Mouse (Mus musculus) G1E (cell line): ENCODE results near the gene Nol10. TPM values are rescaled to one million over a fixed set of nuclear protein-coding genes. Genes with fewer than 3 reads are reported as not detected.

ENCODE experiments used
- ATAC-seq: 2 replicates; pipeline ENCODE4 v1.8.0; 2016; ENCODE audit warnings: mild to moderate bottlenecking; ENCODE audit not compliant: insufficient number of reproducible peaks, poor library complexity, low FRiP score, severe bottlenecking; ENCODE audit errors: extremely low read depth
- DNase-seq: peaks from one replicate; pipeline ENCODE4 v3.0.0; 2012; ENCODE audit warnings: low spot score
- H3K27me3 ChIP-seq: 2 replicates; pipeline ENCODE4 v1.6.1; 2012; ENCODE audit warnings: mild to moderate bottlenecking, low read length, inconsistent platforms; ENCODE audit not compliant: insufficient read depth
- H3K36me3 ChIP-seq: replicated peaks from 2 replicates; pipeline ENCODE3; 2012; ENCODE audit warnings: mild to moderate bottlenecking, inconsistent platforms
- H3K4me1 ChIP-seq: 2 replicates; pipeline ENCODE4 v1.6.1; 2012; ENCODE audit warnings: low read depth, low read length, inconsistent platforms, mixed read lengths; ENCODE audit not compliant: insufficient read depth
- H3K4me3 ChIP-seq: 2 replicates; pipeline ENCODE4 v1.5.1; 2012; ENCODE audit warnings: low read depth, mild to moderate bottlenecking, inconsistent platforms, low read length, moderate library complexity, mixed read lengths
- H3K9me3 ChIP-seq: replicated peaks from 2 replicates; pipeline ENCODE4 v1.6.1; 2012; ENCODE audit warnings: inconsistent platforms
- CTCF ChIP-seq: IDR thresholded peaks from 2 replicates; pipeline ENCODE4 v1.5.1; 2012; ENCODE audit warnings: low read depth, low read length, inconsistent platforms, mixed read lengths
- GATA1 ChIP-seq: IDR thresholded peaks from 2 replicates; pipeline ENCODE4 v1.6.1; 2012; ENCODE audit warnings: borderline replicate concordance, low read length, inconsistent platforms, mixed read lengths
- GATA2 ChIP-seq: IDR thresholded peaks from 2 replicates; pipeline ENCODE4 v1.6.1; 2012; ENCODE audit warnings: low read depth, low read length, inconsistent platforms, borderline replicate concordance
- POLR2AphosphoS5 ChIP-seq: IDR thresholded peaks from 2 replicates; pipeline ENCODE4 v1.6.1; 2012; ENCODE audit warnings: low read depth, low read length, inconsistent platforms; ENCODE audit not compliant: insufficient replicate concordance
- TAL1 ChIP-seq: conservative IDR thresholded peaks from 2 replicates; pipeline ENCODE4 v1.6.1; 2012; ENCODE audit warnings: low read depth, low read length, inconsistent platforms, mixed read lengths
- polyA plus RNA-seq: library from polyadenylated mRNA; stranded (reverse); fragments of >175 nt; gene quantifications from 2 replicates; pipeline ENCODE4 v1.2.3, GENCODE M21; 2012
- total RNA-seq, 2 experiments: library from RNA; stranded (forward) in 1 of 2; stranded (reverse) in 1 of 2; fragments of 200-1000 nt in 1 of 2; fragments of >200 nt in 1 of 2; fragmentation: Nextera tagmentation in 1 of 2; gene quantifications; 2 replicates each; pipeline ENCODE4 v1.2.3; 2014 to 2017

Nol10 gene
- total and polyA plus RNA-seq, 3 experiments = 10.2 to 25.7 (median 18.6) TPM

DNA sequence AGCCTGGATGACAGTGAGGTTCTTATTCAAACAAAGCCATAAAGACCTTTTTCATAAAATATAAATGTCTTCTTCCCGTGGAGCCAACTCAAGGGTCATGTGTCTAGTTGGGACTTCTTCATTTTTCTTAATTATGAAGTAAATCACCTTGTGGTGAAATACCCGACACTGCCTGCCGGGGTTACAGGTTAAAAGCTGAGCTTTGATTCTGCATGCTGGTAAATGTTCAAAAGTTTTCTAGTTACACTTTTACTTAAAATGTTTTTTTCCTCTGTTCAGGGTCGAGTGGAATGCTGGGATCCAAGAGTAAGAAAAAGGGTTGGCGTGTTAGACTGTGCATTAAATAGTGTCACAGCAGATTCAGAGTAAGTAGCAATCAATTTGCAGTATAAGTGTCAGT is 14.1 kb downstream of the Nol10 start:
- ATAC-seq (no peak), DNase-seq (no peak)
- Histone ChIP-seq H3K9me3 (no peaks in the 10 kb centered on the region), H3K36me3 (peaks cover 89% of the 10 kb centered on the region), H3K27me3 (no peaks in the 10 kb centered on the region), H3K4me3 (no peak overlapping the region), H3K4me1 (no peaks in the 10 kb centered on the region)
- no peak for TF ChIP-seq GATA2
- no peak for TF ChIP-seq POLR2AphosphoS5
- no peak for TF ChIP-seq CTCF
- no peak for TF ChIP-seq GATA1
- TF ChIP-seq TAL1 = no peak

- Histone ChIP-seq H3K27me3 (no peaks in the 10 kb centered on the region), H3K4me3 (no peak overlapping the region), H3K36me3 (peaks cover 89% of the 10 kb centered on the region), H3K4me1 (no peaks in the 10 kb centered on the region), H3K9me3 (no peaks in the 10 kb centered on the region)
- DNase-seq (no peak), ATAC-seq (peak; percentile 48; the same call in 1 of the 2 replicates)
- no peak for TF ChIP-seq POLR2AphosphoS5
Measured at GRCm38 (mm10) chr12:17366981-17367380, 18.7 kb downstream of the Nol10 start.

DNA sequence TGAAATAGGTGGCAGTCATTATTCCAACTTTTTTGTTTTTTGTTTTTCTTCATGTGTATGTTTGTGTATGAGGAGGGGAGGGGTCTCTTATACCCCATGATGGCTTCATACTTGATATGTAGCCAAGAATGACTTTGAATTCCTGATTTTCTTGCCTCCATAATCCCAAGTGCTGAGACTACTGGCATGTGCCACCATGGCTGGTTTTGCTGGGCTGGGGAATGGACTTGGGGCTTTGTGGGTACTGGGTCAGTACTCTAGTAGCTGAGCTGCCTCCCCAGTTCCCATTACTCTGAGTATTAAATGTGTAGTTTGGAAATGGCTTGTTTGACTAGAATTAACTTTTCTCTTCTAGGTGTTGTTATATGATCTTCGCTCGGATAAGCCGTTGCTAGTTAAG is 20.9 kb downstream of the Nol10 start:
- no peak for DNase-seq
- no peak for TF ChIP-seq POLR2AphosphoS5
- TF ChIP-seq TAL1 = no peak
- no peak for TF ChIP-seq CTCF
- no peak for TF ChIP-seq GATA1
- no peak for TF ChIP-seq GATA2
- Histone ChIP-seq H3K36me3 (peaks cover 89% of the 10 kb centered on the region), H3K9me3 (no peaks in the 10 kb centered on the region), H3K27me3 (no peaks in the 10 kb centered on the region), H3K4me3 (no peak overlapping the region), H3K4me1 (peaks cover 3% of the 10 kb centered on the region)
- no peak for ATAC-seq

GRCm38 (mm10) chr12:17369551-17370325 is 21.5 kb downstream of the Nol10 start:
- DNase-seq = no peak
- Histone ChIP-seq H3K4me1 (peaks cover 8% of the 10 kb centered on the region), H3K4me3 (no peak overlapping the region), H3K27me3 (no peaks in the 10 kb centered on the region), H3K36me3 (peaks cover 89% of the 10 kb centered on the region), H3K9me3 (no peaks in the 10 kb centered on the region)
- no peak for ATAC-seq
- TF ChIP-seq GATA1 = no peak
- TF ChIP-seq POLR2AphosphoS5 = no peak
- TF ChIP-seq TAL1 = no peak
- TF ChIP-seq GATA2 = no peak
- no peak for TF ChIP-seq CTCF

- TF ChIP-seq TAL1 (no peak), GATA2 (no peak), CTCF (peak; percentile 53; the same call in 1 of the 2 replicates)
- Histone ChIP-seq H3K36me3 (peaks cover 95% of the 10 kb centered on the region), H3K9me3 (no peaks in the 10 kb centered on the region), H3K27me3 (no peaks in the 10 kb centered on the region), H3K4me1 (peaks cover 18% of the 10 kb centered on the region), H3K4me3 (no peak overlapping the region)
- ATAC-seq = no peak
- no peak for DNase-seq
Measured at GRCm38 (mm10) chr12:17371589-17372235, 23.5 kb downstream of the Nol10 start.

- DNase-seq (no peak), ATAC-seq (no peak)
- TF ChIP-seq GATA1 = no peak
- TF ChIP-seq POLR2AphosphoS5 = no peak
- no peak for TF ChIP-seq GATA2
- TF ChIP-seq TAL1 = no peak
- no peak for TF ChIP-seq CTCF
- H3K36me3 ChIP-seq = peaks cover 95% of the 10 kb centered on the region
- no peaks in the 10 kb centered on the region for H3K9me3 ChIP-seq
- H3K27me3 ChIP-seq = no peaks in the 10 kb centered on the region
- H3K4me1 ChIP-seq = peaks cover 18% of the 10 kb centered on the region
- no peak overlapping the region for H3K4me3 ChIP-seq
Measured at GRCm38 (mm10) chr12:17372696-17373095, 24.4 kb downstream of the Nol10 start.
